Mouse (Mus musculus): Measurements from ENCODE around the gene Ptprk. TPM values are rescaled to one million over a fixed set of nuclear protein-coding genes. Genes with fewer than 3 reads are reported as not detected.

The Ptprk gene
- polyA plus RNA-seq, 1 experiment: 17.7 TPM

- Histone ChIP-seq H3K27me3 (ENCODE audit: control insufficient read depth, insufficient read depth, low read length) (no peaks in the 10 kb centered on the region), H3K4me3 (replicated peaks; ENCODE audit: insufficient read depth, low read depth, low read length) (no peak overlapping the region), H3K4me1 (ENCODE audit: control insufficient read depth, insufficient read depth, low read length) (no peaks in the 10 kb centered on the region), H3K27ac (ENCODE audit: insufficient read depth, low read length) (no peak overlapping the region)
- WGBS: 11% methylated on average over 6 of the region's 6 CpGs
- peak; percentile 20 to 27 for DNase-seq
- TF ChIP-seq POLR2A (IDR thresholded peaks at IDR 0.05; ENCODE audit: borderline replicate concordance, insufficient read depth, low read length): no peak
- TF ChIP-seq CTCF (IDR thresholded peaks at IDR 0.05; ENCODE audit: borderline replicate concordance, insufficient read depth, low read depth, low read length): no peak
Observed at GRCm38 (mm10) chr10:28306451-28307086, 231.9 kb downstream of the Ptprk start.

DNA sequence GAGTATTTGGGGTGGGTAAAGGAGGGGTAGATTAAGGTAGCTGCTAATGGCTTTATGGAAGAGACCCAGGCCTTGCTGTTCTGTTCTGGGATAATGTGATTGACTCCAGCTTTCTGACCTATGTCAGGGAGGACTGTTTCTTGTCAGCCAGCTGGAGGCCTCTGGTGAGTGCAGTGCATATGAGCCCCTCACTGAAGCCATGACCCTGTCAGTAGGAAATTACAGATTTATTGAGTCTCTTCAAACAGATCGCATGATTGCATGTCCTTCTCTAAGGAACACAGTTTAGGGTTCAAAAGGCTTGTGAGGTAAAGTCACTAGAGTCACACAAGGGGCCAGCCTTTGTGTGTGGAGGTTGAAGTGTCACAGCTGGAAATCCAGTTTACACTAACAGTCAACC, 236.7 kb downstream of the Ptprk start:
- Histone ChIP-seq H3K4me3 (replicated peaks; ENCODE audit: insufficient read depth, low read depth, low read length) (no peak overlapping the region), H3K27me3 (ENCODE audit: control insufficient read depth, insufficient read depth, low read length) (no peaks in the 10 kb centered on the region), H3K27ac (ENCODE audit: insufficient read depth, low read length) (no peak overlapping the region), H3K4me1 (ENCODE audit: control insufficient read depth, insufficient read depth, low read length) (no peaks in the 10 kb centered on the region)
- no peak for DNase-seq
- TF ChIP-seq POLR2A (IDR thresholded peaks at IDR 0.05; ENCODE audit: borderline replicate concordance, insufficient read depth, low read length): no peak
- WGBS: 79% methylated on average over 1 of the region's 1 CpGs

GRCm38 (mm10) chr10:28322995-28323394, 248.4 kb downstream of the Ptprk start:
- Histone ChIP-seq H3K4me1 (ENCODE audit: control insufficient read depth, insufficient read depth, low read length) (no peaks in the 10 kb centered on the region), H3K27ac (ENCODE audit: insufficient read depth, low read length) (no peak overlapping the region), H3K27me3 (ENCODE audit: control insufficient read depth, insufficient read depth, low read length) (no peaks in the 10 kb centered on the region), H3K4me3 (replicated peaks; ENCODE audit: insufficient read depth, low read depth, low read length) (no peak overlapping the region)
- 94% methylated on average over 2 of the region's 2 CpGs for WGBS
- no peak for DNase-seq
- no peak for TF ChIP-seq CTCF (IDR thresholded peaks at IDR 0.05; ENCODE audit: borderline replicate concordance, insufficient read depth, low read depth, low read length)
- TF ChIP-seq POLR2A (IDR thresholded peaks at IDR 0.05; ENCODE audit: borderline replicate concordance, insufficient read depth, low read length): no peak

- WGBS: 99% methylated on average over 5 of the region's 5 CpGs
- Histone ChIP-seq H3K4me1 (ENCODE audit: control insufficient read depth, insufficient read depth, low read length) (no peaks in the 10 kb centered on the region), H3K27me3 (ENCODE audit: control insufficient read depth, insufficient read depth, low read length) (no peaks in the 10 kb centered on the region), H3K4me3 (replicated peaks; ENCODE audit: insufficient read depth, low read depth, low read length) (no peak overlapping the region), H3K27ac (ENCODE audit: insufficient read depth, low read length) (no peak overlapping the region)
- no peak for DNase-seq
- no peak for TF ChIP-seq POLR2A (IDR thresholded peaks at IDR 0.05; ENCODE audit: borderline replicate concordance, insufficient read depth, low read length)
- no peak for TF ChIP-seq CTCF (IDR thresholded peaks at IDR 0.05; ENCODE audit: borderline replicate concordance, insufficient read depth, low read depth, low read length)
Observed at GRCm38 (mm10) chr10:28335232-28335631, 260.6 kb downstream of the Ptprk start.

- H3K27me3 ChIP-seq (ENCODE audit: control insufficient read depth, insufficient read depth, low read length): no peaks in the 10 kb centered on the region
- no peak for TF ChIP-seq POLR2A (IDR thresholded peaks at IDR 0.05; ENCODE audit: borderline replicate concordance, insufficient read depth, low read length)
- no peak for TF ChIP-seq CTCF (IDR thresholded peaks at IDR 0.05; ENCODE audit: borderline replicate concordance, insufficient read depth, low read depth, low read length)
- no peak overlapping the region for H3K4me3 ChIP-seq (replicated peaks; ENCODE audit: insufficient read depth, low read depth, low read length)
- DNase-seq: no peak
- WGBS: 32% methylated on average over 5 of the region's 5 CpGs
- H3K27ac ChIP-seq (ENCODE audit: insufficient read depth, low read length): no peak overlapping the region
- H3K4me1 ChIP-seq (ENCODE audit: control insufficient read depth, insufficient read depth, low read length): no peaks in the 10 kb centered on the region
Observed at GRCm38 (mm10) chr10:28338536-28338935, 263.9 kb downstream of the Ptprk start.

- no peak for TF ChIP-seq POLR2A (IDR thresholded peaks at IDR 0.05; ENCODE audit: borderline replicate concordance, insufficient read depth, low read length)
- no peak for TF ChIP-seq CTCF (IDR thresholded peaks at IDR 0.05; ENCODE audit: borderline replicate concordance, insufficient read depth, low read depth, low read length)
- DNase-seq: peak; percentile 81 to 91
- H3K4me3 ChIP-seq (replicated peaks; ENCODE audit: insufficient read depth, low read depth, low read length): no peak overlapping the region
- H3K27ac ChIP-seq (ENCODE audit: insufficient read depth, low read length): no peak overlapping the region; the same call in 1 of the 2 replicates
- WGBS: 12% methylated on average over 8 of the region's 8 CpGs
- no peaks in the 10 kb centered on the region; the same call in 1 of the 2 replicates for H3K4me1 ChIP-seq (ENCODE audit: control insufficient read depth, insufficient read depth, low read length)
- H3K27me3 ChIP-seq (ENCODE audit: control insufficient read depth, insufficient read depth, low read length): no peaks in the 10 kb centered on the region; the same call in 1 of the 2 replicates
Observed at GRCm38 (mm10) chr10:28345196-28345681, 270.6 kb downstream of the Ptprk start.

DNA sequence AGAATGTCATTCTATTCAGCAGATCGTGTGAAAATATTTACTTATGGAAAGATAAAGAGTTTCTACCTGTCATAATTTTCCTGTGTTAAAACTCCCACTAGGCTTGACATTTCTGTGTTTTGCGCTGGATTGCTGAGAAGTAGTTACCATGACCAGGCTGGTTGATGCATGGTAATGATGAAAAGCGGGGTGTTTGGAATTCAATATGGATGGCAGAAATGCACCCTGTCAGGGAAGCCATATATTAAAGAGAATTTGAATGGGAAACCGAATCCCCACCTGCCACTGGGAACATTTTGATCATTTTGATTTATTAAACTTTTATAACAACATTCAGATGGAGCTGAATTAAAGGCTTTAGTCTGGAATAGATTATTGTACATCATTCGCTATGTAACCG, 290.7 kb downstream of the Ptprk start:
- Histone ChIP-seq H3K4me3 (replicated peaks; ENCODE audit: insufficient read depth, low read depth, low read length) (no peak overlapping the region), H3K4me1 (ENCODE audit: control insufficient read depth, insufficient read depth, low read length) (no peaks in the 10 kb centered on the region), H3K27me3 (ENCODE audit: control insufficient read depth, insufficient read depth, low read length) (no peaks in the 10 kb centered on the region), H3K27ac (ENCODE audit: insufficient read depth, low read length) (no peak overlapping the region)
- no peak for DNase-seq
- 97% methylated on average over 6 of the region's 6 CpGs for WGBS
- TF ChIP-seq CTCF (IDR thresholded peaks at IDR 0.05; ENCODE audit: borderline replicate concordance, insufficient read depth, low read depth, low read length) (no peak), POLR2A (IDR thresholded peaks at IDR 0.05; ENCODE audit: borderline replicate concordance, insufficient read depth, low read length) (no peak)

GRCm38 (mm10) chr10:28366065-28366677, 291.6 kb downstream of the Ptprk start:
- H3K4me3 ChIP-seq (replicated peaks; ENCODE audit: insufficient read depth, low read depth, low read length): no peak overlapping the region
- no peaks in the 10 kb centered on the region for H3K27me3 ChIP-seq (ENCODE audit: control insufficient read depth, insufficient read depth, low read length)
- TF ChIP-seq POLR2A (IDR thresholded peaks at IDR 0.05; ENCODE audit: borderline replicate concordance, insufficient read depth, low read length): no peak
- TF ChIP-seq CTCF (IDR thresholded peaks at IDR 0.05; ENCODE audit: borderline replicate concordance, insufficient read depth, low read depth, low read length): no peak
- WGBS: 93% methylated on average over 5 of the region's 5 CpGs
- H3K27ac ChIP-seq (ENCODE audit: insufficient read depth, low read length): no peak overlapping the region
- H3K4me1 ChIP-seq (ENCODE audit: control insufficient read depth, insufficient read depth, low read length): no peaks in the 10 kb centered on the region
- DNase-seq: no peak

Data from cerebellum, adult 2 months (tissue).